Mouse (Mus musculus): ENCODE results near the gene Gm5591.
"Not testable (repeated sequence)": the region's sequence is repeated elsewhere in the genome, so short reads cannot be mapped to it uniquely, and the experiment has no call there.

Gene Gm5591

GRCm38 (mm10) chr7:38528093-38528492 lies at the start of gene Gm5591:
Gm5591 (minus strand) TSS chr7:38528193.
- in situ Hi-C loops (cut with MboI, MseI), result loop anchor here (10.0 kb wide), 1 partner anchor 157 kb away; no protein-coding TSS in a partner anchor

- in situ Hi-C loops (cut with MboI, MseI), result not testable (repeated sequence)
These were observed 39.5 kb downstream of the Gm5591 start for GRCm38 (mm10) chr7:38488468-38488867.

Measured in T-helper 1 cell (primary cell).